Mouse (Mus musculus) midbrain, embryonic 11.5 days (tissue): Measurements from ENCODE around the gene Sat2. TPM values are rescaled to one million over a fixed set of nuclear protein-coding genes. Genes with fewer than 3 reads are reported as not detected.
"Not testable (repeated sequence)": the region's sequence is repeated elsewhere in the genome, so short reads cannot be mapped to it uniquely, and the experiment has no call there.

Experiments
- ATAC-seq: fragments of 200-750 bp; cut with Nextera tagmentation; 2 replicates; pipeline ENCODE4 v1.8.0; 2017; ENCODE audit warnings: moderate TSS enrichment, moderate library complexity; ENCODE audit not compliant: low FRiP score
- DNase-seq: peaks from one replicate; pipeline ENCODE4 v3.0.0; 2015; ENCODE audit warnings: low spot score; ENCODE audit errors: missing footprints
- H3K27ac ChIP-seq: fragments of 300-500 bp; sonication (generic); 2 replicates; pipeline ENCODE4 v1.5.1; 2014; ENCODE audit warnings: low read depth, low read length
- H3K27me3 ChIP-seq: fragments of 300-500 bp; sonication (generic); 2 replicates; pipeline ENCODE4 v1.6.1; 2014; ENCODE audit warnings: mild to moderate bottlenecking, low read length, moderate library complexity, mixed read lengths; ENCODE audit not compliant: control insufficient read depth, insufficient read depth
- H3K36me3 ChIP-seq: fragments of 300-500 bp; sonication (generic); 2 replicates; pipeline ENCODE4 v1.6.1; 2014; ENCODE audit warnings: mild to moderate bottlenecking, low read length, moderate library complexity, mixed read lengths; ENCODE audit not compliant: control insufficient read depth, insufficient read depth
- H3K4me1 ChIP-seq: fragments of 300-500 bp; sonication (generic); 2 replicates; pipeline ENCODE4 v1.6.1; 2014; ENCODE audit warnings: low read length; ENCODE audit not compliant: control insufficient read depth, insufficient read depth
- H3K4me2 ChIP-seq: fragments of 300-500 bp; sonication (generic); 2 replicates; pipeline ENCODE4 v1.6.1; 2014; ENCODE audit warnings: mild to moderate bottlenecking, moderate library complexity
- H3K4me3 ChIP-seq: fragments of 300-500 bp; sonication (generic); 2 replicates; pipeline ENCODE4 v1.5.1; 2014; ENCODE audit warnings: low read depth, low read length
- H3K9ac ChIP-seq: fragments of 300-500 bp; sonication (generic); 2 replicates; pipeline ENCODE4 v1.6.1; 2014; ENCODE audit warnings: low read length
- H3K9me3 ChIP-seq: fragments of 300-500 bp; sonication (generic); 2 replicates; pipeline ENCODE4 v1.6.1; 2016; ENCODE audit warnings: low read length; ENCODE audit not compliant: control insufficient read depth
- WGBS: fragments of 180-500 bp; shearing (Covaris S2); extraction: QIAGEN DNeasy Blood & Tissue Kit; methylation state at CpG from one replicate; pipeline ENCODE4 v1.1.7; 2014; 5-methylcytosine and 5-hydroxymethylcytosine counted together
- polyA plus RNA-seq: library from polyadenylated mRNA; unstranded; fragments of >200 nt; fragmentation: Nextera tagmentation; extraction: Ambion mirVana; gene quantifications from 2 replicates; pipeline ENCODE4 v1.2.1, GENCODE M21; 2014

Gene Sat2
- polyA plus RNA-seq, 1 experiment from 2014 or later, result 13.1 TPM

DNA sequence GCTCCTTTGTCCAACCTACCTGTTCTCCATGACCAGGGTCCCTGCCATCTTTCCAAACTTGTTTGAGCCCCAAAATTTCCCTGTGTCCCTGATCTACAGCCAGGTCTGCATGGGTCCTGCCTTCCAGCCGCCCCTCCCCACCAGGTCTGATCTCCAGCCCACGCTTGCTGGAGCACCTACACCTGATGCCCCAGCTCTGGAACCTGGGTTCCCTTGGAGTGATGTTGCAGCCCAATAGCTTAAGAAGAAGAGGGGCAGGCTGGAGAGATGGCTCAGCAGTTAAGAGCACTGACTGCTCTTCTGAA is 15.4 kb upstream of the Sat2 start:
- Histone ChIP-seq H3K9ac (peak overlapping the region; percentile 6; the same call in 1 of the 2 replicates), H3K4me2 (peak overlapping the region; percentile 100), H3K9me3 (no peaks in the 10 kb centered on the region), H3K27ac (no peak overlapping the region), H3K27me3 (no peaks in the 10 kb centered on the region), H3K4me3 (peak overlapping the region; percentile 58; the same call in 1 of the 2 replicates), H3K4me1 (peaks cover 10% of the 10 kb centered on the region), H3K36me3 (no peaks in the 10 kb centered on the region)
- WGBS, result 49% methylated on average over 2 of the region's 2 CpGs
- no peak for ATAC-seq
- DNase-seq, result no peak

DNA sequence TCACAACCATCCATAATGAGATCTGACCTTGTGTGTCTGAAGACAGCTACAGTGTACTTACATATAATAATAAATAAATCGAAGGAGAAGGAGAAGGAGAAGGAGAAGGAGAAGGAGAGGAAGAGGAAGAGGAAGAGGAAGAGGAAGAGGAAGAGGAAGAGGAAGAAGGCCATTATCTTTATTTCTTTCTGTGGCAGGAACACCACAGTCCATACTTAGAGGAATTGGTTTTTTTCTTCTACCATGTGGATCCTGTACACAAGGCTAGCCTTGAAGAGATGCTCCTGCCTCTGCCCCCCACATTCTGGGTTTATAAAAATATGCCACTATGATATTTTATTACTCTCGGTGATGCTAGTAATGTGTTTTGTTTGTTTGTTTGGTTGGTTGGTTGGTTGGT is 15.0 kb upstream of the Sat2 start:
- peaks cover 10% of the 10 kb centered on the region for H3K4me1 ChIP-seq
- DNase-seq (no peak), ATAC-seq (no peak)
- 88% methylated on average over 2 of the region's 2 CpGs for WGBS
- H3K9me3 ChIP-seq, result no peaks in the 10 kb centered on the region
- no peak overlapping the region for H3K27ac ChIP-seq
- no peak overlapping the region for H3K4me2 ChIP-seq
- H3K4me3 ChIP-seq, result no peak overlapping the region
- no peak overlapping the region for H3K9ac ChIP-seq
- no peaks in the 10 kb centered on the region for H3K36me3 ChIP-seq
- no peaks in the 10 kb centered on the region for H3K27me3 ChIP-seq

DNA sequence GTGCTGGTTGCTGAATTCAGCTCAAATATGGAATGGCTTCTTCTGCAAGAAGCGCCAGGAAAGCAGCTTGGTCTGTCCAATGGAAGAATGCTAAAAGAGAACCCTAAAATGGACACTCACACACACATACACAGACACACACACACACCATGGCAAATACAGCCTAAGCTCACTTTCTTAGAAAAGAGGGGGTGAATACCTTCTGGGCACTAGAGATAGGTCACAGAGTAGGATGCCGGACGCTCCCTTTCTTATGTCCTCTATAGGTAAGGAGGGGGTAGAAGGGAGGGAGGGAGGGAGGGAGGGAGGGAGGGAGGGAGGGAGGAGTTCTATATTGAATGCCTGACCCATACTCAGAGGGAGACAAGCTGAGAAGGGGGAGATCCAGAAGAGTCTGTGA is 13.3 kb upstream of the Sat2 start:
- no peak for ATAC-seq
- H3K9ac ChIP-seq, result no peak overlapping the region
- H3K27ac ChIP-seq, result no peak overlapping the region
- no peaks in the 10 kb centered on the region for H3K36me3 ChIP-seq
- DNase-seq, result no peak
- no peaks in the 10 kb centered on the region for H3K27me3 ChIP-seq
- H3K4me3 ChIP-seq, result no peak overlapping the region
- no peaks in the 10 kb centered on the region for H3K9me3 ChIP-seq
- WGBS, result 73% methylated on average over 3 of the region's 3 CpGs
- H3K4me1 ChIP-seq, result peaks cover 10% of the 10 kb centered on the region
- H3K4me2 ChIP-seq, result no peak overlapping the region

DNA sequence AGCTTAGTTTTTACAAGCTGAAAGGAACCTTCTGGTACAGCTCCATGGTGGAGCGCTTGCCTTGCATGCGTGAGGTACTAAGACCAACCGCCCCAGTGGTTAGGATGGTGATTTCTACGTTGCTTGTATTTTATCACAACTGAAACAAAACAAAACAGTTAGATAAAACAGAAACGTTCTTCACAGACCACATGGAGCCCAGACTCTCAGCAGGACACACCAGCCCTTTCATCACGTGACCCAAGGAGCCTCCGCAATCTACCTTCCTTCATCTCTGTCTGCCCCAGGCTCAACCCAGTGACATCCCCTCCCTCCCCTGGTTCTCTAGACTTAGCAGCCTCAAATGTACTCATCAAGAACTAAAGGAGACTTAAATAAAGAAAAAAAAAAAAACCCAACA is 12.4 kb upstream of the Sat2 start:
- no peak overlapping the region for H3K27ac ChIP-seq
- H3K9ac ChIP-seq, result no peak overlapping the region
- H3K36me3 ChIP-seq, result no peaks in the 10 kb centered on the region
- H3K27me3 ChIP-seq, result no peaks in the 10 kb centered on the region
- H3K4me3 ChIP-seq, result no peak overlapping the region
- DNase-seq (no peak), ATAC-seq (no peak)
- peaks cover 14% of the 10 kb centered on the region for H3K4me1 ChIP-seq
- H3K9me3 ChIP-seq, result no peaks in the 10 kb centered on the region
- no peak overlapping the region for H3K4me2 ChIP-seq
- WGBS, result 66% methylated on average over 7 of the region's 7 CpGs

DNA sequence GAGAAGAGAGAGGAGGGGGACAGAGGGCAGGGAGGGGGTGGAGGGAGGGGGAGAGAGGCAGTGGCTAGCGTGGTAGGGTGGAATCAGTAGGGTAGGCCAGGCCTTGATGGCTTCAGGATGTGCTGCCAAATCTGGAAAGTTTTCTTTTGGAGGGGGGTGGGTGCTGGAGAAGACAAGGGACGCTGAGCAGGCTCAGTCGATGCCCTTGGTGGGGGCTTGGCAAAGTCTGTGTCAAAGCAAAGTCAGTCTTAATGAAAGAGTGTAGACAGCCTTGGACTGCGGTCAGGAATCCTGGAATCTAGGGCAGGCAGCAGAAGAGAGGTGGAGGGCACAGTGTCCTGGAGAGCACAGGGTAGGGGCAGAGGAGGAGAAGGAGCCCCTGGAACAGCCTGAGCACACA is 10.9 kb upstream of the Sat2 start:
- no peaks in the 10 kb centered on the region for H3K27me3 ChIP-seq
- ATAC-seq (no peak), DNase-seq (no peak)
- no peak overlapping the region for H3K9ac ChIP-seq
- no peak overlapping the region for H3K4me2 ChIP-seq
- no peaks in the 10 kb centered on the region for H3K9me3 ChIP-seq
- H3K4me3 ChIP-seq, result no peak overlapping the region
- peaks cover 4% of the 10 kb centered on the region for H3K4me1 ChIP-seq
- H3K36me3 ChIP-seq, result no peaks in the 10 kb centered on the region
- WGBS, result 67% methylated on average over 4 of the region's 4 CpGs
- no peak overlapping the region for H3K27ac ChIP-seq

DNA sequence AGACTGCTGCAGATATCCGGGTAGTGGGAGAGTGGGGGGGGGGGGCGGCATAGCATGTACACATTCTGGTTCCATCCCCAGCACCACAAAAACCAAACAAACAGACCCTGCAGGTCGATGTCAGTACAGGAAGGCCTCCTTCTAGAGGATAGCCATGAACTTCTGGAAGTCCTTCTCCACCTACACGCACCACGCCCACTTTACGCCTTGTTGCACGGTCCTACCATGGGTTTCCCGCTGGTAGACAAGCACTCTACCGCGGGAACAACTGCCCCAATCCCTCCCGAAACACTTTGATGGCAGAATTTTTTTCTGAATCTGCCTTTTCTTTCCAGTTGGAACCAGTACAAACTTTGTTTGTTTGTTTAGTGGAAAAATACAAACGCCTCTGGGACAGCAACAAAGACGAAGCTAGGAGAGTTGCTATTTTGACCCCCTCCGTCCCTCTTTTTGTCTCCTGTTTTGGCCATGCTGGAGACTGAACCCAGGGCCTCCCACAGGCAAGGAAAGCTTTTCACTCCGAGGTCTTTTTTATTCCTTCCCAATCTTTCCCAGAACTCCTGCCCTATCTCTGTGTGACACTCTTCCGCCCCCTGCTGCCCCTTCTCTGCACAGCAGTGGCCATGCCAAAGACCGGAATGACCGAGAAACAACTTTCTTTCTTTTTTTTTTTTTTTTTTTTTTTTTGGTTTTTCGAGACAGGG is 8.1 kb upstream of the Sat2 start:
- no peaks in the 10 kb centered on the region for H3K36me3 ChIP-seq
- peak overlapping the region; percentile 11; the same call in 1 of the 2 replicates for H3K4me2 ChIP-seq
- DNase-seq (peak; percentile 98), ATAC-seq (peak; percentile 66)
- H3K4me1 ChIP-seq, result peaks cover 4% of the 10 kb centered on the region
- H3K9ac ChIP-seq, result peak overlapping the region; percentile 51
- H3K9me3 ChIP-seq, result no peaks in the 10 kb centered on the region
- H3K27me3 ChIP-seq, result no peaks in the 10 kb centered on the region
- H3K4me3 ChIP-seq, result no peak overlapping the region
- H3K27ac ChIP-seq, result no peak overlapping the region
- WGBS, result 6% methylated on average over 19 of the region's 19 CpGs

DNA sequence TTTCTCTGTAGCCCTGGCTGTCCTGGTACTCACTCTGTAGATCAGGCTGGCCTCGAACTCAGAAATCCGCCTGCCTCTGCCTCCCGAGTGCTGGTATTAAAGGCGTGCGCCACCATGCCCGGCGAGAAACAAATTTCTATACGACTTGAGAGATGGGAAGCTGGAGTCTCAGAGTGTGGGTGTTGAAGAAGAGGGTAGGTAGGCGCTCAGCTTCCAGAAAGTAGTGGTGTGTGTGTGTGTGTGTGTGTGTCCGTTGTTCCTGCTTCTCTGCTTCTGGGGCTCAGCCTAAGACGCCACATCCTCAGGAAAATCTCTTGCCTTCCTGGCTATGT is 7.6 kb upstream of the Sat2 start:
- H3K27ac ChIP-seq, H3K4me2 ChIP-seq, DNase-seq, H3K4me3 ChIP-seq, H3K4me1 ChIP-seq, H3K9ac ChIP-seq, H3K36me3 ChIP-seq, ATAC-seq, H3K9me3 ChIP-seq, H3K27me3 ChIP-seq: not testable (repeated sequence)
- WGBS, result 57% methylated on average over 11 of the region's 11 CpGs

DNA sequence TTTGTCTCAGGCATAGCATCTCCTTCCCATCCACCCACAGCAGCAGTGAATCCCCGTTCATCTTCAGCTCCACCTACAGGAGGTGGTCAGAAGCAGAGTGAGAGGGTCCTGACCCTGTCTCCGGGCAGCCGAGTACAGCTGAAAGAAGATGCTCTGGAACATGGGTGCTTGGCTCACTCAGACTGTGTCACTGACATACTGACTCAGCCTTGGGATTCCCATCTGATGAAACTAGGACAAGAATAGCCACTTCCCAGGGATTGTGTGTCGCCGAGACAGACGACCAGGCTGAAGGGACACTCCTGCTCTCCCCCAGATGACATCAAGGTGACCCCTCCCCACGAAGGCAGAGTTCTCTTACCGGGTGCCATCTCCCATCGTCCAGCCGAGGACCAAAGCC is 5.0 kb upstream of the Sat2 start:
- Histone ChIP-seq H3K4me3 (no peak overlapping the region), H3K4me1 (peaks cover 8% of the 10 kb centered on the region), H3K4me2 (no peak overlapping the region), H3K9ac (no peak overlapping the region), H3K36me3 (no peaks in the 10 kb centered on the region), H3K27me3 (no peaks in the 10 kb centered on the region), H3K27ac (no peak overlapping the region), H3K9me3 (no peaks in the 10 kb centered on the region)
- no peak for ATAC-seq
- 51% methylated on average over 10 of the region's 10 CpGs for WGBS
- peak; percentile 17 for DNase-seq

DNA sequence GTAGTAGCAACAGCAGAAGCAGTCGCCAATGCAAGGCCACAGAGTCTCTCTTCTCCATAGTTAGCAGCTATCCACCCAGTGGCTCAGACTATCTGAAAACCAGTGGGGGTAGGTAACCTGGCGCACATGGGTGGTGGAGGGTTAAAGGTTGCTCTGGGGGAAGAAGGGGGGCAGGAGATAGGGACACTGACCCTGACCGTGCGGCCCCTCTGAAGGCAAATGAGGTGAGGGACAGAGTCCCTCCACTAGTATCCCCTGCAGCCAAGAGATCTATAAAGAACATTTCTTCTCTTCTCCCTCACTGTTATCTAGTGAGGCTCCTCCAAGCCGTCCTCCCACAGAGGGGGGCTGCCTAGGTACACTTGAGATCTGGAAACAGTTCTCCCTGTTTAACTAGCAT is 4.0 kb upstream of the Sat2 start, which contains the start of gene Shbg:
TSS of gene Shbg (minus strand) at position 101 of the 400 bp plus-strand sequence.
- Histone ChIP-seq H3K4me3 (no peak within 1 kb of the TSS), H3K27me3 (no peaks in the 10 kb centered on the region), H3K36me3 (no peaks in the 10 kb centered on the region), H3K27ac (no peak within 1 kb of the TSS), H3K4me2 (no peak within 1 kb of the TSS), H3K9me3 (no peaks in the 10 kb centered on the region), H3K9ac (no peak within 1 kb of the TSS), H3K4me1 (peaks cover 16% of the 10 kb centered on the region)
- ATAC-seq (no peak), DNase-seq (peak; percentile 26)
- 73% methylated on average over 5 of the region's 5 CpGs for WGBS
